Mouse (Mus musculus) urinary bladder, postnatal 36 days (tissue): ENCODE measurements at regions not wholly inside any gene's neighbourhood (a gene's known extent, or its start where the extent isn't known, plus 50 kb on each side); places are given as distances from the start of the nearest gene placed in this dataset.

Experiments used
- DNase-seq, 2 experiments: peaks; one replicate each; pipeline ENCODE4 v3.0.0; 2022; ENCODE audit warnings: low spot score in 2 of 2, mixed read lengths in 1 of 2

DNA sequence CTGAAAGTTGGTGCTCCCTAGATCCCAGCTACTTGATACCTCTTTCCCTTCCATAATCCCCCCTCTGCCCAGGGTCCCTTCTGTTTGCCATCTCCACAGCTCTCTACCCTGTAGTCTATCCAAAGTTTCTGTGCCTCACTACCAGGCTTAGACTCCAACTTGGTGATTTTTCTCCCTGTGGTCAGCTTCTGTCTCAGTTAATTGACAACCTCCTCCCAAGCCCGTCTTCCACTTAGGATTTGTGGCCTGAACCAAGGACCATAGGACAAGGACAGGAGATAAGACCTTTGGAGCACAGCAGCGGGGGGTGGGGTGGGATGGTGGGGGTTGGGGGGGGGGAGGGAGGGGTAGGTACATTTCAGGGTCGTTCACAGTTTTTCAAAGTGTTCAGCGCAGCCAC, 371.3 kb downstream of the Eipr1 start:
- no peak for DNase-seq

DNA sequence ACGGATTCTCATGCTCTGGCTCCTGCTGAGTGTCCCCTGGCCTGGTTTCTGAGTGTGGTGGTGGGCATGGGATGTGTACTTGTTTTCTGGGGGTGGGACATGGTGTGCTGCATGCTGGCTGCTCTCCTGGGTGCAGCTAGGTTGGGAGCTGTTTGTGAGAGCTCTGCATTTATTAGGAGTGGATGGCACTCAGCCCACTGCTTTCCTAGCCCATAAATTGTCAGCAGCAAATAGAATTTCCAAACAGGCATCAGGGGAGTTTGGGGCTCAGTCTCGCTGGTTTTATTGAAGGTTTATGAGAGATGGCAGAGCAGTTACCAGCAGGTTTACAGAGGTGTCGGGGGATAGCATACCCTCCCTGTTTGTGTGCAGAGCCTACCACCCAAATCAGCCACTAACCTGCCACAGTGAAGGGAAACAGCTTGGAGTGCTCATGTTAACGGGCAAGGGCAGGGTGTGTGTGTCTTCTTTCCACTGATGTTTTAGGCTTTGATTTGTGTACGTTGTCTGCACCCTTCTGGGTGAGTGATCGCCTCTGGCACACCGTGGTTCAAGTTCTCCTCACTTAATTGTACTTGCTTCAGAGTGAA, 372.6 kb downstream of the Eipr1 start:
- no peak for DNase-seq

DNA sequence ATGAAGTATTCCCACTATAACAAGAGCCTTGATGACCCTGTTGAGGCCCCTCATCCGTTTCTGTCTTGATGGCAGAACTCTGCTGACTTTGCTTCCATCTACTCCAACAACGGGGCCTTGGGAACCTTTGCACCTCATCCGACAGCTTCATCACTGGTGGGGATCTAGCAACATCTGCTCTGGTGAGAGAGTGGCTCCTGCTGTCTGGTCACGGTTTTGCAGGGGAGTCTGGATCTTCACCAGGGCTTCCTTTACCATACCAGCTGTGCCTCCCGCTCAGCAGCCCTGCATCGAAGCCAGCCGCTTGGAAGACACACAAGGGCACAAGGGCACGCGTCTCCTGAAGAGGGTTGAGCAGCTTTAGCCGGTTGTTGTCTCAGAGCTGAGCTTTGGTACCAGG, 377.2 kb downstream of the Eipr1 start:
- DNase-seq: no peak

DNA sequence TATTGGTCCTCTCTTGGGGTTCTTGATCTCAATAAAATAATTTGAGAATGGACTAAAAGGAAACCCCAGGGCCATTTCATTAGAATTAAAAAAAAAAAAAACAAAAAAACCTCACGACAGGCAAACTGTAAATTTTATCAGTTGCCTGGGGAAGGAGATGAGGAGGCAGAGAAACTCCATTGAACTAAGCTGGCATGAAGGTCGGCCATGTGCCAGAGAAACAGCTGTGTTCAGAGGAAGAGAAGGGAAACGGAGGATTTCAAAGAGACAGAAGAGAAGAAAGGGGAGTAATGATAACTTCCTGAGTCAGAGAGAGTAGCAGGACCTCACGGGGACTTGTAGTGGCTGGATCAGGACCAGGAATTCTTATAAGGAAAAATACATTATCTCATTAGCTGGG, 377.7 kb downstream of the Eipr1 start:
- no peak for DNase-seq

DNA sequence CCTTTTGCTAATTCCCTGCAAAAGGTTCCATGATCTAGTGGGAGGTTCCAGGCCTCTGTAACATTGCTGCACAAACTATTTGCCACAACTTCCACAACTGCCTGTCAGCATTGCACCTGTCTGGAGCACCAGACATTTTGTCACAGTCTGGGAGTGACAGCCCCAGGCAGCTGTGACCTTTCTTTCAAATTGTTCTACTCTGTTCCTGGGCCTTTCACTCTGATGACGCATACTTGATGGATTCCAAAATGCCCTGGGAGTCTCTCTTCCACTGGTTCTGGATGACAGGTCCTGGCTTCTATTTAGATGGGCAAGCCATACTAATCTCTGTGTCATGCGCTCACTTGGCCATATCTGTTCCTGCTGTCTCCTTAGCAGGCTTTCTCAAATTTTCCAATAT, 382.7 kb downstream of the Eipr1 start:
- DNase-seq: no peak

DNA sequence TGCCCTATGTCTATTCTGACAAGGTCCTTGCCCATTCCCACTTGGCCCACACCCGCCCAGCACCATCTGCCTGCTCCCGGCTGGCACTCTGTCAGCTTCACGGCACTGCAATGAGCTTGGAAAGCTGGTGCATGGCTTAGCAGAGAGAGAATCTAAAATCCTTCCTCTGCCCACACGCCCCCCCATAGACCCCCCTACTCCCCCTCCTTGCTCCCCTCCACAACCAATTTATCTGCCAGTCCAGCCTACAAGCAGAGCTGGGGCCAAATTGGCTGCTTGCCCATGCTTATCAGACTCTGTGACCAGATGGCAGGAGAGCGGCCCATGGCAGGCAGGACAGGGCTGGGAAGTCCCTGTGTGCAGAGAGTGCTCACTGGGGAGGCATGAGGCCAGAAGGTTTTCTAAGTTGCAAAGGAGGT, 385.3 kb downstream of the Eipr1 start:
- DNase-seq: no peak

DNA sequence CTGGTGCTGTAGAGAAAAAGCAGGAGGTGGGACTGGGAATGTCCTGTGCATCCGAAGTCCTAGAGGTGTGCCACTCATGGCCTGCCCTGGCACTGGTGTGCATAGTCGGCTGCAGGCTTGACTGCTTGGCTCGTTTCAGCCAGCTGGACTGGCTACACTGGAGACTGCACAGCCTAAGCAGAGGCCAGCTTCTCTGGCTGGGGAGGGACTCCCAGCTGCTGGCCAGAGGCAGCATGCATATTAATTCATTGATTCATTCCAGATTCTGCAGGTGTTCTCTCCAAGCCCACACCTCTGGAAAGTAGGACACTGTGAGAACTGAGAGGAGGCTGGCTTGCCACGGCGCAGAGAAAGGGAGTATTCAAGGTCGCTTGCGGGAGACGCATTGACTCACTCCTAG, 385.9 kb downstream of the Eipr1 start:
- no peak for DNase-seq

DNA sequence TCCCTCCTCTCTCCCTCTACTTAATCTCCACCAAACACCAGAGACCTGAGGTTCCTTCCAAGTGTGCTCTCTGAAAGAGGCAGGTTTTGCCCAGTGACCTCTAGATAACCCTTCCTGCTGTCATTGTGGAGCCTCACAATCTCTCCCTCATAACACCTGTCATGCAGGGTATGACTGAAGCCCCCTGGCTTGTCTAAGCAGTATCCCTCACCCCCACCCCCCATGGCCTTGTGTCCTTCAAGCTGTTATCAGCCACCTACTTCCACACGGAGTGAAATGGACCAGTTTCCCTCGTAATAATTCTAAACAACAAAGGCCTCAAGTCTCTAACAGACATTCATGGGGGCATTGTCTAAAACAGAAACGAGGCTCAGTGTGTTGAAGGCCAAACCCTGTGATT, 387.6 kb upstream of the Myt1l start:
- DNase-seq: no peak

DNA sequence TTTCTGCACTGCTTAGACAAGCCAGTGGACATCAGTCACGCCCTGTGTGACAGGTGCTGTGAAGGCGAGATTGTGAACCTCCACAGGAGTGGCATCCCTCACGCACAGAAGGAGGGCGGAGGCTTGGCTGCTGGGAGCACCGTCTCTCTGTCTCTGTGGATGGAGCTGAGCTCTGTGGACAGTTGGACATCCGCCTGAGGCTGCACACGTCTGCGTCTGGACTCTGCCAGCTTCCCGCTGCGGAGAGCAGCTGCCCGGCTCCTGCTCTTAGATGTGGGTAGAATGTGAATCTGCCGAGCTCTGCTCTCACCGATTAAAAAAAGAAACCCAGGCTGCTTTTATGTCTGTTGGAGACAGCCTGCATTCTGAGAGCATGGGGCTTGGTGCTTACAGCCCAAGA, 387.1 kb upstream of the Myt1l start:
- DNase-seq: no peak

DNA sequence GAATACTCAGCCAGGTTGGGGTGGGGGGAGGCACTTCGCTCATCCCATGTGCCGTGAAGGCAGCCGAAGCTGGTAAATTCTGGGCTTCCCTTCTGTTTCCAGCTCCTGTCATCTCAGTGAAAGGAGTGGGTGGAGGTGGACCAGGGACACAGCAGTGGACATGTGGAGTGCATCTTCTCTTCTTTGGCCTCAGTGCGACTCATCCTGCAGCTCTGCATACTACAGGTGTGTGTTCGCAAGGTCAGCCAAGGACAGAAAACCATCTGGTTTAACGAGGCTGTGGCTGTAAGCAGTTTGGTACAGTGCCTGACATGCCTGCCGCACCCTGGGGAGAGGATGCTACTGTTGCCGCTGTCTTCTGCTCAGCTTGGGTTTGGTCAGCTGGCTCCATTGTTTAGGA, 386.3 kb upstream of the Myt1l start:
- DNase-seq: no peak

DNA sequence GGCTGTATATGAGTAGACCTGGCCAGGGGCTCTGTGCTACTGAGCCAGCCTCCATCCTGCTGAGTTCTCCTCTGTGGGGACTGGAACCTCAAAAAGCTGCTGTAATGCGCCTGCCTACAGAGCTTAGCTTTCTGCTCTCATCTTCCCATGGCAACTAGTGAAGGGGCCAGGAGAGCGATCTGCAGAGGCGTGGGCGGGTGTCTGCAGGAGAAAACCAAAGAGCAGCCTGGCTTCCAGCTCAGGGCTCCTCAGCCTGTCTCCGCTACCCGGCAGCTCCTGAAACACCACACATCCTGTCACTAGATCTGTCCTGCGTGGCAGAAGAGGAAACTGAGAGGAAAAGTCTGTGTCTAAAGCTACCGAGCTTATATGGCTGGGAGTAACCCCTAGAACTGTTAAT, 384.9 kb upstream of the Myt1l start:
- DNase-seq: no peak

DNA sequence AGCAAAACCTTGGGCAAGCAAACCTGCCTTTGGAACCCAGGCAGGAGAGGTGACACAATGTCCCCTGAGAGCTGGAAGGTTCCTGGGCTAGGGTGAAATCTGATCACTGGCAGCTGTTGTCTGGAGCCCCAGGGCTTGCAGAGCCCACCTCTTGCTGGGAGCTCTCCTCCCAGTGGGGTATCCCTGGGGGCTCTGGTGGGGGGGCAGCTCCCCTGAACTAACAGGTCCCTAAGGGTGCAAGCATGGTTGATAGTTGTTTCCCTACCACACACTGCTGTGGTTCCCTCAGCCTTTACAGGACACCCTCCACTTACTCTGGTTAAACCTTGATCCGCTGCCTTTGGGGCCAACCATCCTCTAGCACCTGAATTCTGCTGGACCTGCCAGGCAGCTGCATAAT, 367.3 kb upstream of the Myt1l start:
- DNase-seq: no peak

DNA sequence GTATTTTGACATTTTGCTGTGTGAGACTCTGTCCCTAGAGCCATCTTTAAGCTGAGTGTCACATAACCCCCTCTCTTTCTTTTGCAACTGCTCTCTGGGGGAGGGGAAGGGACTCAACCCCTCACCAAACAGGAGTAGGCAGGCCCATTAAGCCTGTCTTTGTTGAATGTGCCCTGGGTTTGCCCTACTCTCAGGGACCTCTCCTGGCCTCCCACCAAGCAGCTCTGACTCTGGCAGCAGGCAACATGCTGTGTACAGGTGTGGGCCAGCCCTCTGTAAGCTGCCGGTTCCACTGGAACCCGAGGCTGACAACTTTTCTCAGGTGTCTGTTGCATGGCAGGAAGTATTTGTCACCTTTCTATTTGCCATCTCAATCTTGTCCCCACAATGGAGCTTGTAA, 366.6 kb upstream of the Myt1l start:
- DNase-seq: no peak

DNA sequence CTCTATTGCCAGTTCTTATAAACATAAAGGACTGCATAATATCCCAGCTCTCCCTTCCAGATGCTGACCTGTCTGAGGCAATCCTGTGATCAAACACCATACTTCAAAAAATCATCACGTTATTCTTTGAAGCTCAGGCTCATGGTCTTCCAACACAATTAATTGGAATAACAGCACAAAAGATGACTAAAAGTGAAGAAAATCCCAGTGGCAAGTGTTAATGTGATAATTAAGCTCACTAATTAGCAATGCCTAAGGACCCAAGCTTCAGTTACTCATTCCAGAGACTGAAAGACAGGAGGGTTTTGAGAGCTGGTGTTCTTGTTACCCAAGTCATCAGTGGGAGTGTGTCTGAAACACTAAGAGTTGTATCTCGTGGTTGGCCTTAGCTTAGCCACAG, 363.5 kb upstream of the Myt1l start:
- DNase-seq: no peak

DNA sequence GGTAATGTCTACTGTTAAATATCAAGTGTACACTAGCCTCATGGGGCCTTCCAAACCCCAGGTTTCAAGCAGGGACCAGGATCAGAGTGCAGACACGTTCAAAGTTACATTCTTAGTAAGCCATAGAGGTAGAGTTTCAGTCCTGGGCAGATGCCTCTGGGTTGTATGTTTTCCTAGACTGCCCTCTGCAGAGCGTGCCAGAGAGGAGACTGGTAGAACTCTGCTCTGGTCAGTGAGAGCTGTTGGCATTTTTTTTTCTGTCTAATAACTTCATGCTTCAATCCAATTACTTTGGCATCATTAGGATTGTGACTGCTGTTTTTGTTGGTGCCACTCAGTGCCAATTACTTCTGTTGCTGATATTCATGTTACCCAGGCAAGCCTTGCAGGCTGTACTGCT, 361.9 kb upstream of the Myt1l start:
- no peak for DNase-seq

DNA sequence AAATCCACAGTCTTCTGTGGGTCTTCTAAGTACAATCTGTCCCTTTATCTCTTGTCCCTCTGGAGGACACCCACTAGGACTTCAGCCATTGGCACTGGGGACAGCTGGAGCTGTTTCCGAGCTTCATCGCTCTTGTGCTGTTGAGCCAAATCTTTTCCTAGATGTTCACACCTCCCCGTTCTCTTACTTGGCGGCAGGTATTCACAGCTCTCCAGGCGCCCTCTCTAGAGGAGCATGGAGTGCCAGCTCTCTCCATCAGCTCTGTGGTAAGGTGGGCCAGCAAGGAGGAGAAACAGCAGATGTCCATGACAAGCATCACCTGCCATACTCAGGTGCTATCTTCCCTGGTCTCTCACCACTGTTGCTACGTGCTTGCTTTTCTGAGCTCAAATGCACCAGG, 360.3 kb upstream of the Myt1l start:
- DNase-seq: no peak

DNA sequence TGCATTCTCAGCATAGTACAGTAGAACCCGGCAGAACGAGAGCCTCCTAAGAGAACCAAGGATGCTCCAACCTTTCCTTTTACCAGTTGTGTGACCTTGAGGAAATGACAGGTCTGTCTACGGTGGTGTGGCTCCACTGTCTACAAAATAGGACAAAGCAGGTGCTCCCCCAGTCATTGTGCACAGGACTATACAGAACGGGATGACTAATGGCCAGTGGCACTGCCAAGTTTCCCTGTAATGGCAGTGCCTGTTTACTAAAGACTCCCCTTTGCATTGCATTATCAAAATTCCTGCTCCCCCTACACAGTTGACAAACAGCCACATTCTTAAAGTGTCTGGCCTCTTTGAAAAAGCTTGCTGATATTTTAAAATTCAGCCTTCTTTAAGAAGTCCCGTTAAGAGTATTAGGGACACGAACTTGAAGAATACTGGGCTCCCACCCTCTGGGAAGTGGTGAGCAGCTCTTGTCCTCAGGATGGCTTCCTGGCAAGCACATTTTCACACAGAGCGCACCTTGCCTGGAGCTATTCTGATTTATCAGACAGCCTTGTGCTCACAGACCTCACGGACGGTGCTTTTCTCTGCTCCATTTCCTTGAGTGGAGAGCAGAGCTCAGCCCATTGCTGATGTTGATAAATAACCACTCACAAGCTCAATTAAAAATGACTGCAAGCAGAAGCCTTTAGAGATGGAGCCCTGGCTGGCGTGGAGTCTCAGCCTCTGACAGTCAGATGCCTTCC, 352.3 kb upstream of the Myt1l start:
- no peak for DNase-seq

DNA sequence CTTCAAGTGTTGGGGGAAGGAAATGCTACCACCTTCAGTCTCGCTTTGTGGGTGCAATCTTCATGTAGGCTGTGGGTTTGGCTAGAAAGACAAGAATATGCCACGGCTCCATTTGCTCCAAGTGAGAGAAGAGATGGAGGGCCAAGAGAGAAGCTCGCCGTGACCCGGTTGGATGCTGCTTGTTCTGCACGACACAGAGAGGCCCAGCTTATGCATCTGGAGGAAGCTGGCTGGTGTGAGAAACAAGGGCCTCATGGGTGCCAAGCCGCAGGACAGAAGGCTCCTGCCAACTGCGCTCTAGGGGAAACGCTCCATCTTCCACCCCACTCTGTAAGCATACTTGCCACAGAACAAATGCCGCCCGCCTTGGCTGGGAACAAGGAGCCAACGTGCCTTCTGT, 351.0 kb upstream of the Myt1l start:
- DNase-seq: no peak

DNA sequence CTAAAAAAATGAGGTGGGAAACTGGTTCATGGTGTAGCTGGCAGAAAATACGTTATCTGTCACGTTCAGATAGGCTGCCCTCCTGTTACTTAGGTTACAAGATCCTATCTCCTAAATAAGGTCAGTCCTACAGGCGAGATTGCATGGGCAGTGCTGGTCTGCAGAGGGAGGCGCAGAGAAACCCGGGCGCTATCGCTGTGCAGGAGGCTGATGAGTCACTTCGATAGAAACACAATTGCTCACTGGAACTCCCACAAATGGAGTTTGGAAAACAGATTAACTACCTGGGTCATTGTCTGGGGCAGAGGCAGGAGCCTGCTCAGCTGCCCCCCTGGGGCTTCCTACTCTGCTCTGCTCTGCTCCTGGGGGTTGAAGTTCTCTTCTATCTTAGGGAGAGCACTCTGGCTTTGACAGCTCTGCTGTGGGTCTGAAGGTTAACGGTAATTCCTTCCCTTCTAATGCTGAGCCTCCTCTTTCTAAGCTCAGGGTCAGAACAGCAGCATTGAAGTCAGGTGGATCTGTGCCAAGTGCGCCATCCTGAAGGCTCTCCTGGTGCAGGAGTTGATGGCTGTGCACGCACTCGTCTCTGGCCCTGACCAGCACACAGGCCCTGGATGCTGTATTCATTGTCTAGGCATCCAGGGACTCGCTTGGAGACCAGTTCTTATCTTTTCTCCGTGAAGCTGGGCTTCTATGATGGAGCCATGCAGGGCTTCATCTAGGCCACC, 349.9 kb upstream of the Myt1l start:
- no peak for DNase-seq

DNA sequence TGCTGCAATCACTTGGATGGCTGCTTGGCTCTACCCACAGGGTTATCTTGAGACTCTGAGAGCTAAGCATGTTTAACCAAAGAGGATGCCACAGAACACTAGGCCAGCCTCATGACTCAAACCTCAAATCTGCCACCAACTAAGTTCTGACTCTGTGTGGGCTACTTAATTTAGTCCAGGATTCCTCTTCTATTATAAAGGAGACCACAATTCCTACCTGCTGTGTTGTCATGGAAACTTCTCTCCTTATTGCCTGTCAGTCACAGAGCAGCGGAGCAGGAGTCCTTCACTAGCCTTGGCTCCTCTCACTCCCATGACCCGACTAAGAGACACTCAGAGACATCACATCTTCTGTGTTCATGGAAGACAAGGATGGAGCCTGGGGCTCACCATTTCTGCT, 348.8 kb upstream of the Myt1l start:
- no peak for DNase-seq

DNA sequence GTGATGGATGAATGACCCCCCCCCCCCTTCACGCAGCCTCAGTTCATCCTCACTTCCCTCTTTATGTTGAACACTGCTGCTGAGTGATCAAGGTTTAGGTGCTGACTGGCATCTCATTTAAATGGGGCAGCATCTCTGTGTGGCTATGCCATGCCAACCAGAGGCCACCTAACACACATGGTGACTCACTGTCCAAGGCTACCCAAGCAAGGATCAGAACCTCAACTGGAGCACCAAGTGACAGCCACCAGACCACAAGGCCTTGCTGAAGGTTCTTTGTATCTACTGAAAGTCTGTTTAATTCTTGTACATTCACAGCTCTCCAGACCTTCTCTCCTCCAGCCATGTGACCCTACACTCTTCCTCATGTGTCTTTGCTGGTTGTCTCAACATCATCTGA, 347.6 kb upstream of the Myt1l start:
- no peak for DNase-seq

DNA sequence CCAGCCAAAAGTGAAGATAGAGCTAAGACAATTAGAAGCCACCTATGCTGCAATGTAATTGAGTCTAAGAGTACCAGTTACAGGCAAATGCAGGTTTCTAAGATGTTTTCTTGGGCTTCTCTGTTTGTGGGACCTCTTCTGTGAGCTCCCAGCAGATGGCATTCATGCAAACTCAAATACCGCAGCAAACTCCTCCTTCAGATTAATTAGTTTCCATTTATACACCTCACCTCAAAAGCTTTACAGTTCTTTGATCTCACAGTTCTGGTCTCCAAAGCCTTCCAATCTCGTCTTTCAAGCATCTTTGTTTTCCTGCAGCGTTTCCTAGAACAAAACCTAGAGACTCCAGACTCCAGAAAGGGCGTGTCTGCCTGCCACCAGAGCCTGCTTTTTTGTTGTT, 340.6 kb upstream of the Myt1l start:
- no peak for DNase-seq

DNA sequence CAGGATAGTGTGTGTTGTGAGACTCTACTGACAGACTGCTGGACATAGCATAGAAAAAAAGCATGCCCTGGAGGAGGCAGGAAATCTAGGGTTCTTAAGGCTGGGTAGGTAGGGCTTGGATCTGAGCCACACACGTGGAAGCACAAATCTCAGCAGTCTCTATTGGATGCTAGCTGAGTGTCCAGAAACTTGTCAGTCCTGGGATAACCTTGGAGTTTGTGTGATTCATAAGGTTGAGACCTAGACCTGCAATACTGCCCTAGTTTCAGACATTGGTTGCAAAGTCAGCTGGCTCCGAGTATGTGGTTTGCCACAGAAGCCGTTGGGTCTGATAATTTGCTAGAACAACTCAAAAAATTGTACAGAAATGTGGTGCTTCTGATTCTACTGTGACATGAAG, 335.8 kb upstream of the Myt1l start:
- DNase-seq: no peak
